ENCODE assay signal across 16 mouse cellular contexts in the genomic region with DNA sequence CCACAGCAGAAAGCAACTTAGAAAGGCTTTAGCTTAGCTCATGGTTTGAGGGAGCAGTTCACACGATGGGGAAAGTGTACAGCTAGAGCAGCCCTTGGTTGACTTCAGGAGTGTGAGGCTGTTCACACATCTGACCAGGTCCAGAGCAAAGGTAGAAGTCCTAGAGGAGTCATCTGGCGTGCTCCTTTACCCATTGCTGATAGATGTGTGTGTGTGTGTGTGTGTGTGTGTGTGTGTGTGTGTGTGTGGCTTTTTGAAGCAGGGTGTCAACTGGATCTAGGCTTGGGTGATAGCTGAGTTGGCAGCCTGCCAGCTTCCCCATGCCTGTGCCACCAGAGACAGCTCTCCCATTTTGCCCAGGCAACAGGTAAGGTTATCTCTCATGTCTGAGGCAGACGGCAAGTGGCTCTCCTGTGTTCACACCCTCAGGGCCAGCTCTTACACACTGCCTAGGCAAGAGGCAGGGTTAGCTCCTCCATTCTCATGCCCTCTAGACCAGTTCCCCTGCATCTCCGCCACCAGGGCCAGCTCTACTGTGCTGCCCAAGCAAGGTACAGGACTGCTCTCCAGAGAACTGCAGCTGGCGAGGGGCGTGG. TPM values are rescaled to one million over a fixed set of nuclear protein-coding genes. Genes with fewer than 3 reads are reported as not detected.
DNase-seq lines count a peak whose midpoint lies in the region; ATAC-seq and TF ChIP-seq lines count a peak whose summit lies in the region.
"Had no signal": no experiment of that assay in that cellular context is flagged by ENCODE, and none has a peak within 500 bp of the region (broad histone marks: within the 10 kb centered on the region; RNA-seq: fewer than 3 reads in every experiment).

No protein-coding gene starts in this region.

- no peak overlapping the region for H3K4me3 ChIP-seq in kidney, embryonic 14.5 days (ENCODE audit: low read length)
- H3K4me3 ChIP-seq in kidney, adult 2 months (ENCODE audit: insufficient read depth, low read depth, low read length) = no peak overlapping the region
- peak overlapping the region; percentile 11 for H3K4me3 ChIP-seq in megakaryocyte, embryonic 14.5 days (replicated peaks)
- H3K4me3 ChIP-seq in intestine, embryonic 16.5 days (ENCODE audit: low read length) = no peak overlapping the region
- no peak overlapping the region for H3K4me3 ChIP-seq in stomach, embryonic 15.5 days (replicated peaks)

- no peak overlapping the region for H3K4me2 ChIP-seq in kidney, embryonic 14.5 days (replicated peaks; ENCODE audit: low read depth, low read length)
- H3K4me2 ChIP-seq in intestine, embryonic 16.5 days (ENCODE audit: low read depth, low read length) = no peak overlapping the region
- no peak overlapping the region for H3K4me2 ChIP-seq in stomach, embryonic 15.5 days

- no peak for DNase-seq in kidney, adult 2 months
- no peak for DNase-seq in ovary, adult 18-20 months (ENCODE audit: low spot score)
- DNase-seq in gastrocnemius, postnatal 14 days = no peak
- DNase-seq: adrenal gland, adult 2 months; layer of hippocampus, adult 9-11 months had no signal

- no peak overlapping the region for H3K27ac ChIP-seq in kidney, embryonic 14.5 days (ENCODE audit: low read depth, low read length)
- H3K27ac ChIP-seq in kidney, adult 2 months (ENCODE audit: insufficient read depth, low read depth, low read length) = no peak overlapping the region
- H3K27ac ChIP-seq in intestine, embryonic 16.5 days (ENCODE audit: low read length) = no peak overlapping the region
- no peak overlapping the region for H3K27ac ChIP-seq in stomach, embryonic 15.5 days

- TF ChIP-seq POLR2A in kidney, adult 2 months (IDR thresholded peaks at IDR 0.05; ENCODE audit: low read depth, low read length) = no peak

- WGBS in kidney, embryonic 14.5 days = 89% methylated on average over 6 of the region's 6 CpGs
- WGBS in kidney, adult 2 months = 86% methylated on average over 6 of the region's 6 CpGs
- 81% methylated on average over 6 of the region's 6 CpGs for WGBS in intestine, embryonic 16.5 days
- WGBS in stomach, embryonic 15.5 days = 84% methylated on average over 6 of the region's 6 CpGs

- peak; percentile 43; the same call in 1 of the 2 replicates for ATAC-seq in kidney, embryonic 14.5 days (ENCODE audit: low FRiP score, low TSS enrichment)
- ATAC-seq in megakaryocyte, adult 5-6 weeks (ENCODE audit: poor library complexity, severe bottlenecking) = no peak
- peak; percentile 82 for ATAC-seq in intestine, embryonic 16.5 days
- peak; percentile 39; the same call in 1 of the 2 replicates for ATAC-seq in stomach, embryonic 15.5 days (ENCODE audit: insufficient read depth, low FRiP score, low read depth)

- H3K9me3 ChIP-seq in kidney, embryonic 14.5 days (ENCODE audit: control insufficient read depth, low read length) = no peaks in the 10 kb centered on the region
- peaks cover 8% of the 10 kb centered on the region; the same call in 1 of the 2 replicates for H3K9me3 ChIP-seq in megakaryocyte, embryonic 14.5 days
- no peaks in the 10 kb centered on the region for H3K9me3 ChIP-seq in intestine, embryonic 16.5 days (ENCODE audit: control insufficient read depth, low read length)
- no peaks in the 10 kb centered on the region for H3K9me3 ChIP-seq in stomach, embryonic 15.5 days

- H3K36me3 ChIP-seq in kidney, embryonic 14.5 days (ENCODE audit: control insufficient read depth, insufficient read depth, low read length) = no peaks in the 10 kb centered on the region
- H3K36me3 ChIP-seq in kidney, adult 2 months (ENCODE audit: control insufficient read depth, insufficient read depth, low read length) = no peaks in the 10 kb centered on the region
- peaks cover 2% of the 10 kb centered on the region for H3K36me3 ChIP-seq in megakaryocyte, embryonic 14.5 days (replicated peaks; ENCODE audit: low read length)
- no peaks in the 10 kb centered on the region for H3K36me3 ChIP-seq in intestine, embryonic 16.5 days (ENCODE audit: control insufficient read depth, insufficient read depth, low read length)
- H3K36me3 ChIP-seq in stomach, embryonic 15.5 days = no peaks in the 10 kb centered on the region

- H3K27me3 ChIP-seq in kidney, embryonic 14.5 days (ENCODE audit: control insufficient read depth, insufficient read depth, low read length) = no peaks in the 10 kb centered on the region
- H3K27me3 ChIP-seq in kidney, adult 2 months (replicated peaks; ENCODE audit: control insufficient read depth, insufficient read depth, low read length) = no peaks in the 10 kb centered on the region
- peaks cover 3% of the 10 kb centered on the region for H3K27me3 ChIP-seq in megakaryocyte, embryonic 14.5 days (replicated peaks)
- no peaks in the 10 kb centered on the region for H3K27me3 ChIP-seq in intestine, embryonic 16.5 days (replicated peaks; ENCODE audit: control insufficient read depth, insufficient read depth, low read length)
- H3K27me3 ChIP-seq in stomach, embryonic 15.5 days (replicated peaks) = no peaks in the 10 kb centered on the region
- H3K27me3 ChIP-seq: CH12.LX had no signal

- no peak overlapping the region for H3K9ac ChIP-seq in kidney, embryonic 14.5 days (ENCODE audit: low read depth, low read length)
- no peak overlapping the region for H3K9ac ChIP-seq in intestine, embryonic 16.5 days (ENCODE audit: low read depth, low read length)
- no peak overlapping the region for H3K9ac ChIP-seq in stomach, embryonic 15.5 days

- H3K4me1 ChIP-seq in kidney, embryonic 14.5 days (ENCODE audit: control insufficient read depth, insufficient read depth, low read length) = no peaks in the 10 kb centered on the region
- no peaks in the 10 kb centered on the region for H3K4me1 ChIP-seq in kidney, adult 2 months (ENCODE audit: control insufficient read depth, insufficient read depth, low read length)
- H3K4me1 ChIP-seq in megakaryocyte, embryonic 14.5 days = peaks cover 38% of the 10 kb centered on the region
- H3K4me1 ChIP-seq in intestine, embryonic 16.5 days (ENCODE audit: control insufficient read depth, insufficient read depth, low read length) = no peaks in the 10 kb centered on the region
- no peaks in the 10 kb centered on the region for H3K4me1 ChIP-seq in stomach, embryonic 15.5 days

- intact Hi-C loops in gastrocnemius, postnatal 14 days (cut with DNase I; ENCODE audit: low total_unique reads) = no loop called here

- TF ChIP-seq CTCF in kidney, adult 2 months (conservative IDR thresholded peaks at IDR 0.05; ENCODE audit: insufficient read depth, insufficient read length, low read depth, low read length) = no peak

RNA-seq across cellular contexts. Expression of gene Izumo1r, which starts 15.9 kb away (rescaled TPM):
- polyA plus RNA-seq in kidney, embryonic 14.5 days (2014; fragmentation: Nextera tagmentation; extraction: Ambion mirVana) = 0.16 and 0.53 TPM in 2 replicates
- polyA plus RNA-seq in kidney, adult 2 months (2012; rRNA removed) = 0.14 and 2.8 TPM in 2 replicates
- not detected in 2 replicates for polyA plus RNA-seq in megakaryocyte, embryonic 14.5 days (2012; ENCODE audit: insufficient read depth, low replicate concordance)
- 0.50 TPM in 1 of 2 replicates, not detected in the other for total RNA-seq in megakaryocyte, adult 5-6 weeks (2015)
- 0.48 and 0.77 TPM in 2 replicates for total RNA-seq in megakaryocyte, adult 5-6 weeks (2017)
- not detected in 2 replicates for polyA plus RNA-seq in intestine, embryonic 16.5 days (2015; fragmentation: Nextera tagmentation; extraction: Ambion mirVana)
- not detected in 2 replicates for polyA plus RNA-seq in stomach, embryonic 15.5 days (2015; fragmentation: Nextera tagmentation; extraction: Ambion mirVana)
- not detected for total RNA-seq in gastrocnemius, postnatal 14 days (2021)
- total RNA-seq: adrenal gland, adult 2 months; CH12.LX; gastrocnemius, postnatal 4 days; hematopoietic stem cell, adult 5-6 weeks; left cerebral cortex, postnatal 25 days had no signal
- polyA plus RNA-seq: intestine, embryonic 14.5 days had no signal

RNA-seq across cellular contexts. Expression of gene Gpr83, which starts 27.9 kb away (rescaled TPM):
- polyA plus RNA-seq in kidney, embryonic 14.5 days (2014; fragmentation: Nextera tagmentation; extraction: Ambion mirVana) = 0.37 and 0.46 TPM in 2 replicates
- 0.11 and 0.30 TPM in 2 replicates for polyA plus RNA-seq in kidney, adult 2 months (2012; rRNA removed)
- polyA plus RNA-seq in megakaryocyte, embryonic 14.5 days (2012; ENCODE audit: insufficient read depth, low replicate concordance) = not detected in 2 replicates
- not detected in 2 replicates for total RNA-seq in megakaryocyte, adult 5-6 weeks (2015)
- not detected in 2 replicates for total RNA-seq in megakaryocyte, adult 5-6 weeks (2017)
- polyA plus RNA-seq in intestine, embryonic 16.5 days (2015; fragmentation: Nextera tagmentation; extraction: Ambion mirVana) = 0.32 TPM in 2 replicates
- 0.34 and 0.54 TPM in 2 replicates for polyA plus RNA-seq in stomach, embryonic 15.5 days (2015; fragmentation: Nextera tagmentation; extraction: Ambion mirVana)
- total RNA-seq in gastrocnemius, postnatal 14 days (2021) = not detected
- total RNA-seq: adrenal gland, adult 2 months; CH12.LX; hematopoietic stem cell, adult 5-6 weeks had no signal
- polyA plus RNA-seq: urinary bladder, adult 2 months had no signal
